Mouse (Mus musculus): ENCODE results near the gene Lcorl. TPM values are rescaled to one million over a fixed set of nuclear protein-coding genes. Genes with fewer than 3 reads are reported as not detected.
"Not testable (repeated sequence)": the region's sequence is repeated elsewhere in the genome, so short reads cannot be mapped to it uniquely, and the experiment has no call there.

Lcorl gene
- polyA plus RNA-seq, 1 experiment from 2014 or later, result 35.3 TPM

DNA sequence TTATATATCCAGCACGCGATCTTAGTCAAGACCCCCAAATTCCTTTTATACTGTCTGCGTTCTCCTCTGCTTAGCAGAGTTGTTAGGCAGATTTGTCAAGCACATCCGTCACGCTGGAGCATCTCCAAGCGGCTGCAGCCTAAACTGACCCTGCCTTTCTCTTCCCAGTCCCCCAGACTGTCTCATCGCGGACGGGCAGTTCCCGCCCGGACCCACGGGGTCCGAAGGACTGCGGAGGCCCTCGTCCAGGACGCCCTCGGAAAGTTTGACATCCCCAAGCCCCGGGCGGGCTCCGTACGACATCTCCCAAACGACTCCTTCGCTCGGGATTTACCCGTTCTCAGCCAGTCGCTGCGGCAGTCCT lies 188.2 kb downstream of the Lcorl start:
- H3K4me3 ChIP-seq, result peak overlapping the region; percentile 73
- WGBS, result under 1% methylated on average over 27 of the region's 27 CpGs
- H3K27ac ChIP-seq, result peak overlapping the region; percentile 85
- H3K27me3 ChIP-seq, result no peaks in the 10 kb centered on the region
- no peaks in the 10 kb centered on the region for H3K9me3 ChIP-seq
- H3K4me1 ChIP-seq, result peaks cover 12% of the 10 kb centered on the region
- peak overlapping the region; percentile 79 for H3K4me2 ChIP-seq
- 0 out of 2 replicates have a peak, but pooled peaks cover 3% of the 10 kb centered on the region for H3K36me3 ChIP-seq
- peak overlapping the region; percentile 64 for H3K9ac ChIP-seq
- ATAC-seq (ENCODE audit: borderline replicate concordance, extremely low read depth, low FRiP score, low TSS enrichment), result peak; percentile 70

DNA sequence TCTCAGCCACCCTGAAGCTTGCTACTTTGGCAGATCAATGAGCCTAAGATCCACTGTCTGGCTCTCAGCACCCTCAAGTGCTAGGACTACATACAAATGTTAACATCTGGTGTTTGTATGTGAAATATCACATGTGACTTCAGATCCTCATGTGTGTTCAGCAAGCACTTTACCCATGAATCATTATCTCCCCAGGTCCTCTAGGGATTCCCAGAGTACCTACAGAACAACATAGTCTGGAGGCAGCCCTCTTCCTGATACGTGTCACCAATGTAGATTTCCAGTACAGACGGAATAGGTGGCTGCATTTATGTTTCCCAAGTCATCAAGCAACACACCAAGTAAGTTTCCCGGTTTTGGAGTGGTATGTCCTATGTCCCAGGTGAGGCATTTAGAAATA lies 188.6 kb downstream of the Lcorl start:
- H3K27me3 ChIP-seq, result no peaks in the 10 kb centered on the region
- H3K9ac ChIP-seq, result peak overlapping the region; percentile 64
- no peak for ATAC-seq (ENCODE audit: borderline replicate concordance, extremely low read depth, low FRiP score, low TSS enrichment)
- peak overlapping the region; percentile 85 for H3K27ac ChIP-seq
- H3K36me3 ChIP-seq, result 0 out of 2 replicates have a peak, but pooled peaks cover 3% of the 10 kb centered on the region
- peak overlapping the region; percentile 73 for H3K4me3 ChIP-seq
- no peaks in the 10 kb centered on the region for H3K9me3 ChIP-seq
- peak overlapping the region; percentile 79 for H3K4me2 ChIP-seq
- H3K4me1 ChIP-seq, result peaks cover 12% of the 10 kb centered on the region
- 1% methylated on average over 3 of the region's 3 CpGs for WGBS

DNA sequence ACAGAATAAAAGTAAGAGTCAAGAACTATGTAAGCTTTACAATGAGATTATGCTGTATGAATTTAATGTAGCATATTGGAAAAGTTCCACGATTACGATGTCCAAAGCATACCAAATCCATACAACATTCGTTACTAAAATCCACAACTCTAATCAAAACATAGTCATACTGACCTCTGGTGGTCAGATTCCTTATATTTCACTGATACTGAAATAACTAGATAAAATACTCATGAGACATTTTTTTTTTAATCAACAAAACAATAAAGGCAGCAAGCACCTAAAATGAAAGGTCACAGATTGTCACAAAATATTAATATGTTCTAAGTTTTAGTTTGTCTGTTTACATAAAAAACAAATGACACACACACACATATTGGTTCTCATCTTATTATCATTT lies 189.1 kb downstream of the Lcorl start:
- Histone ChIP-seq H3K4me3 (peak overlapping the region; percentile 73; the same call in 1 of the 2 replicates), H3K4me2 (peak overlapping the region; percentile 79)
- WGBS, result 20% methylated on average over 3 of the region's 3 CpGs

DNA sequence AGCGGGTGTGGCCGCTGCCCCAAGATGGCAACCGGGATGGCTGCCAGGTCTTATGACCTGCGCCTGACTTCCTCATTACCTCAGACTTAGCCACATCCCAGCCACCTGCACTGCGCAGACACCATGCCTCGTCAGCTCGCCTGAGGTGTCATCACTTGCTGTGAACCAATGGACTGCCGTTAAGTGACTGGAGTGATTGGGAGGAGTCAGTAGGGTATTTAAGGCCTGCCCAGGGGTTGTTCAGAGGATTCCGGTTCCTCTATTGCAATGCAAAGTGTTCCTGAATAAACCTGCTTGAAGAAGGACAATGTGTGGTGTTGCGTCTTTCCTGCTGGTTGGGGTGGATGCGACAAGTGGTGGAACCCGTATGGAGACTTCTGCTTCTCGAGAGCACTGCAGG lies 199.0 kb downstream of the Lcorl start:
- H3K9ac ChIP-seq; H3K4me3 ChIP-seq; H3K4me2 ChIP-seq; H3K36me3 ChIP-seq; ATAC-seq (ENCODE audit: borderline replicate concordance, extremely low read depth, low FRiP score, low TSS enrichment); H3K9me3 ChIP-seq; H3K4me1 ChIP-seq; H3K27me3 ChIP-seq; H3K27ac ChIP-seq: not testable (repeated sequence)
- 93% methylated on average over 13 of the region's 13 CpGs for WGBS

More for the DNA sequence above, 189.1 kb downstream of the Lcorl start:
- Histone ChIP-seq H3K27me3 (no peaks in the 10 kb centered on the region), H3K9ac (no peak overlapping the region), H3K27ac (no peak overlapping the region), H3K4me1 (peaks cover 12% of the 10 kb centered on the region), H3K36me3 (0 out of 2 replicates have a peak, but pooled peaks cover 3% of the 10 kb centered on the region), H3K9me3 (no peaks in the 10 kb centered on the region)
- ATAC-seq (ENCODE audit: borderline replicate concordance, extremely low read depth, low FRiP score, low TSS enrichment), result no peak

DNA sequence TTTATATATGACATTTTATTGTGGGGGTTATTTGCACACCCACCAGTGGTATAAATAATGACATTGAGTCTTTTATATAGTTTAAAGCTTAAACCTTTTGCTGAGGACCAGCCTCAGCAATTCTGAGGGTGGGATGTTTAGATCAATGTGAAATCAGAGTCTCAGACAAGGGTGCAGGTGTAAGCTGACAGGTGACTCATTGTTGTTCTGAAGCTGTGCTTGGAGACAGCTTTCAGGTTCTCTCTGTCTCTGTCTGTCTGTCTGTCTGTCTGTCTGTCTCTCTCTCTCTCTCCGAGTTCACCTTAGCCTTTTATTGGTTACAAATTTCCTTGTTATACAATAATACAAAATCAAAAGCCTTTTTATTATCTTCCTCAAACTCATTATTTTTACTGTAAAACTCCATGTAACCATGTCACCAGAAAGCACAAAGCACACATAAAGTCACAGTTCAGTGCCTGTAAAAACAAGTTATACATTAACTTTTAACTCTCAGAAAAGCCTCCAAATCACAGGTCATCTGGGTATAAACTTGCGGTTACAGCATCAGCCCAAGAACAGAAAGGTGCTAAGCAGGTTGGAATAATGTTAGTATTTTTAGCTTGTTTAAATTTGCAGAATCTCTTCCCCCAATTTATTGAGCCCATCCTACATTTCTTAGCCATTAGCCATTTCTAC lies 206.2 kb downstream of the Lcorl start:
- H3K4me1 ChIP-seq, result no peaks in the 10 kb centered on the region
- H3K36me3 ChIP-seq, result no peaks in the 10 kb centered on the region
- 87% methylated on average over 2 of the region's 2 CpGs for WGBS
- H3K9me3 ChIP-seq, result no peaks in the 10 kb centered on the region
- no peaks in the 10 kb centered on the region for H3K27me3 ChIP-seq
- no peak overlapping the region for H3K4me3 ChIP-seq
- H3K9ac ChIP-seq, result no peak overlapping the region
- no peak overlapping the region for H3K27ac ChIP-seq
- ATAC-seq (ENCODE audit: borderline replicate concordance, extremely low read depth, low FRiP score, low TSS enrichment), result no peak
- H3K4me2 ChIP-seq, result no peak overlapping the region

Other genes with a start within 250 kb of the Lcorl start
- gene Fam184b, start 218.0 kb downstream of the Lcorl start, polyA plus RNA-seq (2015; fragmentation: Nextera tagmentation; extraction: Ambion mirVana), result 0.25 and 0.30 TPM in 2 replicates
- 67.5 and 71.1 TPM in 2 replicates for gene Ncapg, start 187.7 kb downstream of the Lcorl start, polyA plus RNA-seq (2015; fragmentation: Nextera tagmentation; extraction: Ambion mirVana)